Mouse (Mus musculus) ovary, adult 18-20 months (tissue): ENCODE results near the gene Rps11.
A peak's percentile ranks its signal among the peaks of the same experiment; 100 is the strongest.

Experiments
- DNase-seq: peaks from one replicate; pipeline ENCODE4 v3.0.0; 2022; ENCODE audit warnings: low spot score, mixed read lengths

The Rps11 gene

GRCm38 (mm10) chr7:45083300-45083890 is 40.8 kb downstream of the Rps11 start:
- DNase-seq, result no peak

GRCm38 (mm10) chr7:45082401-45083299 is 41.6 kb downstream of the Rps11 start:
- no peak for DNase-seq

- DNase-seq, result no peak
Measured at GRCm38 (mm10) chr7:45081016-45081415, 43.2 kb downstream of the Rps11 start.

DNA sequence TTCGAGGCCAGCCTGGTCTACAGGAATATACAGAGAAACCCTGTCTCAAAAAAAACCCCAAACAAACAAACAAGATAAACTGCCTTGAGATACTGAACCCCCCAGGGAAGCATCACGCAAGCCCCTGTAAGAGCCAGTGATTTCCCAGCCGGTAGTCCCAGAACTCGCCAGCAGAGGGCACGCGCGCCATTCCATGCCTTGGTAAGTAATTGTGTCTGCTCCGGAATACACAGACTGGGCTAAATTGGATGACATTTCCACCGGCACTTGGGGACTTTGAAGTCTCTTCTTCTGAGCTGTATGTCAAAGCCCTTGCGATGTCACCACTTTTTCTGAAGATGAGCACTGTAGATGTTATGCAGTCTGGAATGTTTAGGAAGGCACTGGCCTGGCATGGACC is 44.4 kb downstream of the Rps11 start:
- peak; percentile 69 for DNase-seq

DNA sequence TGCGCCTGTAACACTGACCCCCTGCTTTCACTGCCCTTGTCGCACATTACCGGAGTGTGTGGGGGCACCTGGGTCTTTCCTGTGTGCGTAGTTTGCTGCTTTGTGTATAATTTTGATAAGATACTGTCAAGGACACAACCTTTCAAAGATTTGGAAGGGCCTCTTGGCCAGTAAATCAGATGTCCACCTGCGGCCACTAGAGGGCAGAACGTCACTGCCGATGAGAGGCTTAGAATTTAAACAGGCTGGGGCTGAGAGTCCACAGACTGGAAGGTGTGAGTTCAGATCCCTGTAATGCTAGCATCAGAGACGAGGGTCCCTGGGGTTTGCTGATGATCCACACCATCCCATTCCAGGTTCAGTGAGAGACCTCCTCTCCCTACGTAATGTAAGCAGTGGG is 45.7 kb downstream of the Rps11 start:
- no peak for DNase-seq

DNA sequence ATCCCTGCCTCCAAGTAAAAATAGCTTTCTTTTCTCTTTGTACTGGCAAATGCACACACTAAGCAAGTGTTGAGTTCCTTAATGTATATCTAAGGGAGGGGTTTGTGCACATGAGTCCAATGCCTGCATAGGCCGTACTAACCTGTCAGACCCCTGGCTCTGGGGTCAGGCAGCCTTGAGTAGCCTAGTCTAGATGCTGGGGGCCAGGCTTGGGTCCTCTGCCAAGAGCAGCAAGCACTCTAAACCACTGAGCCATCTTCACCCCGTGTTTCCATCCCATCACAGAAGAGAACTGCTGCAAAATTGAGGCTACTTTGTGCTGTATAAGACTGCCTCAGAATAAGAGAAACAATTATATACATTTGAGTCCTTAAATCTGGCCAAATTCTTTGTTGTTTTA is 46.4 kb downstream of the Rps11 start:
- no peak for DNase-seq

GRCm38 (mm10) chr7:45077322-45077721 is 46.9 kb downstream of the Rps11 start:
- no peak for DNase-seq

DNA sequence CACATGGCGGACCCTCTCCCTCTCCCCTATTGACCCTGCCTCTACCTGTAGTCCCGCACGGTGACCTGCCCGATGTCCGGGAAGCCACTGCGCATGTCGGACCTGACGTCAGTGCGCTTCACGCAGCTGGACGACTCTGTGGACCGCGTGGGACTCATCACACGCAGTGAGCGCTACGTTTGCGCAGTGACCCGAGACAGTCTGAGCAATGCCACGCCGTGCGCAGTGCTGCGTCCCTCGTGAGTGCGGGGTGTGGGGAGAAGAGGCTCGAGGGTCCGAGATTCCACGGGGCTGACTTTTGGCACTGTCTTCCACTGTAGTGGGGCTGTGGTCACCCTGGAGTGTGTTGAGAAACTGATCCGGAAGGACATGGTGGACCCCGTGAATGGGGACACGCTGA is 47.7 kb downstream of the Rps11 start:
- DNase-seq, result no peak

DNA sequence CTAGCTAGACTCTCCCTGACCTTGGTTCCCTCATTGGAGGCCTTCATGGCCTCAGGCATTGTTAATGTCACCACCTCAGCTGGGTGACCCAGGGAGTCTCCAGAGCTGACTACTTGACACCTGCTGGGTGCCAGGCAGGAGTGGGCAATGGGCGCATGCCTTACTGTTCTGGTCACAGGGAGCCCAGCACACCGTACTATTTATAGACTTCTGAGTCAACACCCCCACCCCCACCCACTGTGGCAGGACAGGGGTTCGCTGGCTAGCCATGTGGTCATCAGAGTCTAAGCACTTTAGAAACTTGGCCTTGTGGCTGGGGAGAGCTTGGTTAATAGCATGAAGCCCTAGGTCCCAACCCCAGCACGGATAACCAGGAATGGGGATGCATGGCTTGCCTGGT is 48.8 kb downstream of the Rps11 start:
- DNase-seq, result no peak

DNA sequence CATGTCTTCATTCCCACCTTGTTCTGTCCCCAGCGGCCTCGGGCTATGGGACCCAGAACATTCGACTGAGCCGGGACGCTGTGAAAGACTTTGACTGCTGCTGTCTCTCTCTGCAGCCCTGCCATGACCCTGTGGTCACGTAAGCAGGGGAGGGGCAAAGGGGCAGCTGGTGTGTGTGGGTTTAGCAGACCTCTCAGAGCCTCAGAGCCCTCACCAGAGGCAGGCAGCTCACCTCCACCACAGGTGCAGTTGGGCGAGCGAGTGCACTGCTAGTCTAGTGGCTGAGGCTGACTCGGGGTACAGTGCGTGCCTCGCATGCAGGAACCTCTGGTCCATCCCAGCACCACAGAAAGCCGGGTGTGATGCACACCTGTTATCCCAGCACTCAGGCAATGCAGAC is 50.3 kb downstream of the Rps11 start:
- DNase-seq, result no peak

DNA sequence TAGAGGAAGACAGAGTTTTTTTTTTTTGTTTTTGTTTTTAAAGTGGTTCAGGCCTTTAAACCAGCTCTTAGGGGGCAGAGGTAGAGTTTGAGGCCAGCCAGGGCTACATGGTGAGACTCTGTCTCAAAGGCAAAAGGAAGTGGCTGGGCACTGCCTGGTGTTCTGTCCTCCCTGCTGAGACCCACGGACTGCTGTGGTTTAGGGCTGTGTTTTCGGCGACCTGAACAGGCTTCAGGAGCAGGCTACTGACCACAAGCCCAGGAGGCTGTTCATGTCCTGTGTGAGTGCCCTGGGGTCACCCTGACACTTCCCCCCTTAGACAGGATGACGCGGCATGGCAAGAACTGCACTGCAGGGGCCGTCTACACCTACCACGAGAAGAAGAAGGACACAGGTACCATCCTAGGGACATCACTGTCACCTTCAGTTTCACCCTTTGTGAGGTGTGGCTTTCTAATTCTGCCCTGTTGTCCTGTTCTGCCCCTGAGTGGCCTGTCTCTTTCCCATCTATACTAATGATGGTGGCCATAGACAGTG is 51.0 kb downstream of the Rps11 start:
- DNase-seq, result no peak
